Mouse (Mus musculus) heart, postnatal 0 days (tissue): ENCODE results near the gene Snx8.

ENCODE experiments used
- CTCF ChIP-seq: IDR thresholded peaks from 2 replicates; pipeline ENCODE4 v1.5.1; 2016; ENCODE audit warnings: antibody characterized with exemption, control low read depth, low read depth
- EP300 ChIP-seq: IDR thresholded peaks from 2 replicates; pipeline ENCODE4 v1.6.1; 2016; ENCODE audit warnings: antibody characterized with exemption, low read depth

DNA sequence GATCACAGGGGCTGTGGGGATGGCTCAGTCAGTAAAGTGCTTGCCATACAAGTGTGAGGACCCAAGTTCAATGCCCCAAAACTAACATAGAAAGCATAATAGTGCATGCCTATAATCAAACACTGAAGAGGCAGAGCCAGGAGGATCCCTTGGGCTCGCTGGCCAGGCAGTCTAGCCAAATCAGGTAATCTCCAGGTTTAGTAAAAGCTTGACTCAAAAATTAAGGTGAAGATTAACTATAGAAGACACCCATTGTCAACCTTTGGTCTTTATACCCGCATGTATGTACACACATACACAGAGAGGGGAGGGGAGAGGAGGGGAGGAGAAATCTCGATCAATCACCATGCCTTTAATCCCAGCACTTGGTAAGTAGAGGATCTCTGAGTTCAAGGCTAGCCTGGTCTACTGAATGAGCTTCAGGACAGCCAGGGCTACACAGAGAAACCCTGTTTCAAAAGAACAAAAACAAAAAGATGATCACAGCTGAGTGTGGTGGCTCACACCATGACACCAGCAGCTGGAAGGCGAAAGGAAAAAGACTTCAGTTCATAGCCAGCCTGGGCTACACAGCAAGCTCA lies 13.7 kb downstream of the Snx8 start:
- no peak for TF ChIP-seq EP300
- no peak for TF ChIP-seq CTCF
